ENCODE assay signal across 9 mouse cellular contexts in genomic region chr16:63863181-63863580, GRCm38 (mm10). TPM values are rescaled to one million over a fixed set of nuclear protein-coding genes. Genes with fewer than 3 reads are reported as not detected.
DNase-seq lines count a peak whose midpoint lies in the region; ATAC-seq and TF ChIP-seq lines count a peak whose summit lies in the region.
"Had no signal": no experiment of that assay in that cellular context is flagged by ENCODE, and none has a peak within 500 bp of the region (broad histone marks: within the 10 kb centered on the region; RNA-seq: fewer than 3 reads in every experiment).

No protein-coding gene starts in this region.

- no peaks in the 10 kb centered on the region for H3K36me3 ChIP-seq in heart, embryonic 14.5 days (ENCODE audit: control insufficient read depth, insufficient read depth, low read length)
- no peaks in the 10 kb centered on the region for H3K36me3 ChIP-seq in forebrain, embryonic 11.5 days (ENCODE audit: control insufficient read depth, insufficient read depth, low read length)

- no peak for ATAC-seq in heart, embryonic 14.5 days (ENCODE audit: insufficient number of reproducible peaks, insufficient read depth, low FRiP score, low read depth)
- peak; percentile 64 for ATAC-seq in cerebellum, adult (ENCODE audit: insufficient number of reproducible peaks, low FRiP score, low TSS enrichment)
- peak; percentile 79 for ATAC-seq in forebrain, embryonic 11.5 days (replicated peaks; ENCODE audit: low FRiP score)

- 3% methylated on average over 12 of the region's 12 CpGs for WGBS in heart, embryonic 14.5 days
- under 1% methylated on average over 12 of the region's 12 CpGs for WGBS in forebrain, embryonic 11.5 days
- 2% methylated on average over 12 of the region's 12 CpGs for WGBS in olfactory bulb, adult 2 months

- peak overlapping the region; percentile 81 for H3K4me2 ChIP-seq in heart, embryonic 14.5 days (ENCODE audit: low read length)
- peak overlapping the region; percentile 76 for H3K4me2 ChIP-seq in forebrain, embryonic 11.5 days (ENCODE audit: low read depth, low read length, severe bottlenecking)

- no peaks in the 10 kb centered on the region for H3K9me3 ChIP-seq in heart, embryonic 14.5 days (ENCODE audit: control insufficient read depth, low read length)
- H3K9me3 ChIP-seq in forebrain, embryonic 11.5 days (ENCODE audit: control insufficient read depth, low read length) = no peaks in the 10 kb centered on the region

- H3K9ac ChIP-seq in heart, embryonic 14.5 days (ENCODE audit: low read length) = peak overlapping the region; percentile 57
- H3K9ac ChIP-seq in forebrain, embryonic 11.5 days (ENCODE audit: low read length) = peak overlapping the region; percentile 50

- intact Hi-C loops in heart, postnatal 25 days (cut with DNase I) = no loop called here
- intact Hi-C loops in left cerebral cortex, postnatal 4 days (cut with DNase I) = loop anchor here (10.0 kb wide), 1 partner anchor 848 kb away; no protein-coding TSS in a partner anchor

- no peak overlapping the region for H3K27ac ChIP-seq in heart, embryonic 14.5 days (replicated peaks in 1 of 2; ENCODE audit: control insufficient read depth in 1 of 2, insufficient read depth in 1 of 2, low read depth in 2 of 2, low read length in 2 of 2)
- peak overlapping the region; percentile 74 for H3K27ac ChIP-seq in forebrain, embryonic 11.5 days (ENCODE audit: low read depth, low read length)
- peak overlapping the region; percentile 25; the same call in 1 of the 2 replicates for H3K27ac ChIP-seq in olfactory bulb, adult 2 months (ENCODE audit: insufficient read depth, low read depth, low read length)

- no peak for TF ChIP-seq CTCF in olfactory bulb, adult 2 months (IDR thresholded peaks at IDR 0.05; ENCODE audit: insufficient read depth, low read depth, low read length)

- DNase-seq in heart, postnatal 25 days (ENCODE audit: low spot score) = no peak
- DNase-seq in forebrain, embryonic 11.5 days (ENCODE audit: low spot score) = peak; percentile 78
- DNase-seq in left cerebral cortex, postnatal 4 days = peak; percentile 48
- no peak for DNase-seq in MN1 (ENCODE audit: low spot score)
- DNase-seq in adrenal gland, adult 2 months = no peak

- peaks cover 2 to 9% of the 10 kb centered on the region in 2 experiments; a peak in 3 of 4 replicates for H3K4me1 ChIP-seq in heart, embryonic 14.5 days (ENCODE audit: control insufficient read depth in 2 of 2, insufficient read depth in 2 of 2, low read length in 2 of 2)
- H3K4me1 ChIP-seq in forebrain, embryonic 11.5 days (replicated peaks; ENCODE audit: control insufficient read depth, insufficient read depth, low read length) = no peaks in the 10 kb centered on the region
- H3K4me1 ChIP-seq in olfactory bulb, adult 2 months (ENCODE audit: control insufficient read depth, insufficient read depth, low read length) = no peaks in the 10 kb centered on the region

- no peaks in the 10 kb centered on the region for H3K27me3 ChIP-seq in heart, embryonic 14.5 days (ENCODE audit: control insufficient read depth, insufficient read depth, low read length)
- no peaks in the 10 kb centered on the region for H3K27me3 ChIP-seq in forebrain, embryonic 11.5 days (ENCODE audit: control insufficient read depth, insufficient read depth, low read length)

- TF ChIP-seq POLR2A in olfactory bulb, adult 2 months (IDR thresholded peaks at IDR 0.05; ENCODE audit: insufficient read depth, low read depth, low read length) = no peak

- H3K4me3 ChIP-seq in heart, embryonic 14.5 days (ENCODE audit: control insufficient read depth in 1 of 2, insufficient read depth in 1 of 2, low read depth in 1 of 2, low read length in 2 of 2) = peak overlapping the region; percentile 56 to 58
- H3K4me3 ChIP-seq in forebrain, embryonic 11.5 days (ENCODE audit: low read depth, low read length) = peak overlapping the region; percentile 68
- peak overlapping the region; percentile 75 for H3K4me3 ChIP-seq in olfactory bulb, adult 2 months (ENCODE audit: insufficient read depth, low read depth, low read length)
- H3K4me3 ChIP-seq: erythroblast, embryonic 14.5 days had no signal

RNA-seq across cellular contexts. Expression of gene Epha3, which starts 0.8 kb away (rescaled TPM):
- polyA plus RNA-seq in heart, embryonic 14.5 days (2014; fragmentation: Nextera tagmentation; extraction: Ambion mirVana) = 8.1 and 8.5 TPM in 2 replicates
- total RNA-seq in heart, postnatal 25 days (2021) = under 1 TPM; 0.50 to 0.78 TPM
- 79.1 and 79.3 TPM in 2 replicates for polyA plus RNA-seq in forebrain, embryonic 11.5 days (2014; fragmentation: Nextera tagmentation; extraction: Ambion mirVana)
- total RNA-seq in left cerebral cortex, postnatal 4 days (2021) = 10 to 100 TPM; 48.3 to 50.2 TPM
- not detected in 2 replicates for polyA plus RNA-seq in olfactory bulb, adult 2 months (2012; ENCODE audit: insufficient read depth, insufficient read length, low replicate concordance, missing spikeins)
- total RNA-seq in adrenal gland, adult 2 months (2021) = 1 to 10 TPM; 1.1 to 1.6 TPM
- polyA plus RNA-seq in adrenal gland, adult 2 months (2012; rRNA removed) = 0.25 TPM in 2 replicates
- polyA plus RNA-seq: erythroblast, embryonic 14.5 days had no signal

Comparison
In these comparisons a context has a peak if more than half of its experiments do, and no peak if none do; other contexts are left out.
1. H3K27ac ChIP-seq: peak in forebrain, embryonic 11.5 days (single experiment) and olfactory bulb, adult 2 months (single experiment); none in heart, embryonic 14.5 days (0 of 2).
2. DNase-seq: peak in forebrain, embryonic 11.5 days (single experiment) and left cerebral cortex, postnatal 4 days (single experiment); none in heart, postnatal 25 days (single experiment), MN1 (single experiment) and adrenal gland, adult 2 months (single experiment).
3. Peak in every context shown above with its lines, with median percentiles within 50 percentile points of each other: H3K4me3 ChIP-seq.